Mouse (Mus musculus): ENCODE results near the gene Slc33a1. TPM values are rescaled to one million over a fixed set of nuclear protein-coding genes. Genes with fewer than 3 reads are reported as not detected.

The Slc33a1 gene
- total and polyA plus RNA-seq, 3 experiments, result 15.3 to 24.5 (median 24.1) TPM

Other genes starting within 250 kb of the Slc33a1 start
- gene Plch1, start 65.3 kb downstream of the Slc33a1 start, total RNA-seq (2014; fragmentation: Nextera tagmentation), result not detected in 2 replicates
- gene Plch1, start 65.3 kb downstream of the Slc33a1 start, total RNA-seq (2017), result 0.35 and 0.38 TPM in 2 replicates
- not detected in 2 replicates for gene Plch1, start 65.3 kb downstream of the Slc33a1 start, polyA plus RNA-seq (2012)
- gene E130311K13Rik, start 35.3 kb downstream of the Slc33a1 start, total RNA-seq (2014; fragmentation: Nextera tagmentation), result 8.0 and 9.2 TPM in 2 replicates
- gene E130311K13Rik, start 35.3 kb downstream of the Slc33a1 start, total RNA-seq (2017), result 17.5 and 20.4 TPM in 2 replicates
- 4.6 TPM in 2 replicates for gene E130311K13Rik, start 35.3 kb downstream of the Slc33a1 start, polyA plus RNA-seq (2012)
- 67.0 and 83.8 TPM in 2 replicates for gene Gmps, start 11.3 kb upstream of the Slc33a1 start, total RNA-seq (2014; fragmentation: Nextera tagmentation)
- 59.8 and 66.6 TPM in 2 replicates for gene Gmps, start 11.3 kb upstream of the Slc33a1 start, total RNA-seq (2017)
- gene Gmps, start 11.3 kb upstream of the Slc33a1 start, polyA plus RNA-seq (2012), result 3.6 and 4.4 TPM in 2 replicates
- gene Vmn2r1, start 116.8 kb upstream of the Slc33a1 start, total RNA-seq (2014; fragmentation: Nextera tagmentation), result 0.30 TPM in 1 of 2 replicates, not detected in the other
- 0.12 and 0.16 TPM in 2 replicates for gene Vmn2r1, start 116.8 kb upstream of the Slc33a1 start, total RNA-seq (2017)
- not detected in 2 replicates for gene Vmn2r1, start 116.8 kb upstream of the Slc33a1 start, polyA plus RNA-seq (2012)
- not detected in 2 replicates for gene Vmn2r2, start 177.2 kb upstream of the Slc33a1 start, total RNA-seq (2014; fragmentation: Nextera tagmentation)
- under 0.01 and 0.06 TPM in 2 replicates for gene Vmn2r2, start 177.2 kb upstream of the Slc33a1 start, total RNA-seq (2017)
- not detected in 2 replicates for gene Vmn2r2, start 177.2 kb upstream of the Slc33a1 start, polyA plus RNA-seq (2012)